Mouse (Mus musculus) lung, postnatal 10 days (tissue): ENCODE measurements around the gene Zfp654.
A peak's percentile ranks its signal among the peaks of the same experiment; 100 is the strongest.
"Not testable (repeated sequence)": the region's sequence is repeated elsewhere in the genome, so short reads cannot be mapped to it uniquely, and the experiment has no call there.

Experiments
- DNase-seq: peaks from one replicate; pipeline ENCODE4 v3.0.0; 2021

Gene Zfp654

DNA sequence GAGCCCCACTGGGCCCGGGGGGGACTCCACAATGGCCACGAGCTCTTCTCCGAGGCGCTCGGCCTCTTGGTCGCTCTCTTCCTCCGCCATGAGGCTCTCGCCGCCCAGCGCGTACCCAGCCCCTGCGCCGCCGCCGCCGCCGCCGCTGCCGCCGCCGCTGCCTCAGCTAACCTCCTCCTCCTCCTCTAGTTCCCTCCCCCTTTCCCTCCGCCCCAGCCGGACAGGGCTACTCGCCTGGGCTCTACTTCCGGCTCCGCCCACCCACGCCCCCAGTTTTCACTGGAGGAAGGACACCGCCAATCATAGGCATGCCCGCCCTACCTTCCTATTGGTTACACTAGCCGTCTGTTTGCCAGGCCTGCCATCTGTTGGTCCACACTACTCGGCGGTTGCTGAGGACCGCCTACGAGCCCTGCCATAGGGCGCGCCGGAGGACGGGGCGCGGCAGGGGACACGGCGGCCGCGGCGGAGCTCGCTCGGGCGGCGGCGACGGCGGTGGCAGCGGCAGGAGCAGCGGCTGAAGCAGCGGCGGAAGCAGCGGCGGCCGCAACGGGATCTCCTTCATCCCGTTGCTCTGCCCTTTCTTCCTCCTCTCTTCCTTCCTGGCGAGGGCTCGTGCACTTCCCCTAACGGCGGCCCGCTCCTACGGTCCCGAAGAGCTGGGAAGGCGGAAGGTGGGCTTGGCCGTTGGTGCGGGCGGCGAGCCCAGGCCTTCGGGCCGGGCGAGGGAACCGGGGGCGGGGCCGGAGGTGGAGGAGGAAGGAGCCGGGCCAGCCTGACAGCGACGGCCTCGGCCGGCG is at the start of gene Zfp654, which contains the start of gene Cggbp1:
Gene Zfp654, minus strand, starts transcription at position 90 of the 800 bp plus-strand sequence.
Gene Cggbp1, plus strand, starts transcription at position 434 of the 800 bp plus-strand sequence.
- peak; percentile 100 for DNase-seq

DNA sequence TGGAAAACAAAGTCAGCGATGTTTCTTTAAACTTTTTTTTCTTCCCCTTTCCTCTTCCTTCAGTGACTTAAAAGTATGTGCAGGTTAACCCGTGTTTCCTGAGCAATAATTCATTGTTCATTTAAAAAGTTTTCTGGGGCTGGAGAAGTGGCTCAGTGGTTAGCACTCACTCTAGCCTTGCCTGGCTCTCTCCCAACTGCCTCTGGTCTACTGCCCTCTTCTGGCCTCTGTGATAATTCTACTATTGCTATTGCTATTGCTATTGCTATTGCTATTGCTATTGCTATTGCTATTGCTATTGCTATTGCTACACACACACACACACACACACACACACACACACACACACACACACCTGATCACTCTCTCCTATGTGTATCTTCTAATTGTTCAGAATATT is 47.6 kb upstream of the Zfp654 start:
- peak; percentile 28 for DNase-seq

DNA sequence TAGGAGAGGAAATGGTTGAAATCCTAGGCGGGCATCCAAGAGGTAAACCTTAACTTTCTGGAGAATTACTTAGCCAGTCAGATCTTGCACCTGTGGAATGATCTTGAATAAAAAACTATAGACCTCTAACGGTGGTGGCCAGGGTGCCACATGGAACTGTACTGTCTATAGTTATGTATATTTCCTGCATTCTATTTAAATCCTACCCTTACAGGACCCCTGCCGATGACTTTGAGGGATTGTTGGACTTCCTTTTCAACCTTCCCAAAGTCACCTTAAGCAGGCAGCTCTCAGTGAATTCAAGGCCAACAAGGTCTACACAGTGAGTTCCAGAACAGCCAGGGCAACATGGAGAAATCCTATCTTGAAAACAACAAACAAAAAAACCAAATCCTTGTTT is 38.0 kb upstream of the Zfp654 start:
- DNase-seq: no peak

DNA sequence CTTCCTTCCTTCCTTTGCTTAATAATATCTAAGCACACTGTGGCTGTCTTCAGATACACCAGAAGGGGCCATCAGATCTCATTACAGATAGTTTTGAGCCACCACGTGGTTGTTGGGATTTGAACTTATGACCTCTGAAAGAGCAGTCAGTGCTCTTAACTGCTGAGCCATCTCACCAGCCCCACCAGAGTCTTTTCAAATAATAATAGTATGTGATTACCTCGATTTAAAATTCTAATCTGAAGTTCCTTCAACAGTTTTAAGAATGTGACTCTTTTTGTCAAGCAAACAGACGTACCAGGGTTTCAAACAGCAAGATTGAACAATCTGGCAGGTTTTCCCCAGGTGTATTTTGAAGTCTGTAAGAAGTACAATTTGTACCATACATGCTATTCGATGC is 34.1 kb upstream of the Zfp654 start:
- DNase-seq: no peak

DNA sequence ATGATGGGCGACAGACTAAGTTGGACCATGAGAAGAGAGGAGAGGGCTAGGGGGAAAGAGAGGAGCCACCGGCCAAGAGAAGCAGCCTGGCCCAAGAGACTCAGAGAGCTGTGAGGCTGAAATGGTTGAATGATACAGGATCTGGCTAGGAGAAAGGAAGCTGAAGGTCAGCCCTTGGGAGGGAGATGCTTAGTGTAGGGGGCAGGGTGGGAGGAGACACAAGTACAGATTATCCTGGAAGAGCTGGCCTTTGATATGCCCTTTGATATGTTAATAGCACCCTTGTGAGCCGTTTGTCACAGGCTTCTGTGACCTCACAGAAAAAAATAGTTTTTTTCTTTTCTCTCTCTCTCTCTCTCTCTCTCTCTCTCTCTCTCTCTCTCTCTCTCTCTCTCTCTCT is 33.7 kb upstream of the Zfp654 start:
- no peak for DNase-seq

DNA sequence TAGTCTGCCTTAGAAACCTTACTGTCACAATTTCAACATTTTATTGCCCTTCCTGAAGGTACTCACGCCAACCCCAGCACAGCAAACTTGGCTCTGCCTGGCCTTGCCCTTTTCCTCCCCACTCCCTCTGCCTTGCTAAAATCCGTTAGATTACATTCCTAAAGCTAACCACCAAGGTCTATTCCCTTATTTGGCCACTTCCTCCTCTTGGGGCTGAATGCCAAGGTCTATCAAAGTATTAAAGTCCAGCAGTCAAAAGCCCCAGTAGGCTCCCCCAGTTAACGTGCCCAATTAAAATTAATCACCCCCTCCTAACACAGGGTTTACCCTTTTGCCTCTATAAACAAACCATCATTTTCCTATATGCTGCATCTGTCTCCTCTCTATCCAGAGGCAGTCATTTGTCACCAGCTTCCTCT is 33.0 kb upstream of the Zfp654 start:
- no peak for DNase-seq

DNA sequence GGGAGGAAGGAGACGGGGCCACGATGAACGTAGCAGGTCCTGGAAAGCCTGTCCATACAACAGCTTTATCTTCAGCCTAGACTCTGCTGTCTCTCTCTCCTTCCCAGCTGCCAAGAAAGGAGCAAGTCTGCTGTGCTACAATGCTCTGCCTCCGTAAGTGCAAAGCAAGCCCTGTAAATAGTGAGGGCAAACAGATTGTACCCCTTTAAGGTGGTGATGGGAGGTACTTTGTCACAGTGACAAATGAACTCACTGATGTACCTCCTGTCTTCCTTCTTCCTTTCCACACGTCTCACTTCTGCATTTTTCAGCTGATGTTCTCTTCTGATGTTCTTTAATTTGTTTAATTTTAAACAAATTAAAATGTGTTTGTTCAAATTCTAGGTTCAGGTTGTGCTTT is 32.4 kb upstream of the Zfp654 start:
- DNase-seq: no peak

DNA sequence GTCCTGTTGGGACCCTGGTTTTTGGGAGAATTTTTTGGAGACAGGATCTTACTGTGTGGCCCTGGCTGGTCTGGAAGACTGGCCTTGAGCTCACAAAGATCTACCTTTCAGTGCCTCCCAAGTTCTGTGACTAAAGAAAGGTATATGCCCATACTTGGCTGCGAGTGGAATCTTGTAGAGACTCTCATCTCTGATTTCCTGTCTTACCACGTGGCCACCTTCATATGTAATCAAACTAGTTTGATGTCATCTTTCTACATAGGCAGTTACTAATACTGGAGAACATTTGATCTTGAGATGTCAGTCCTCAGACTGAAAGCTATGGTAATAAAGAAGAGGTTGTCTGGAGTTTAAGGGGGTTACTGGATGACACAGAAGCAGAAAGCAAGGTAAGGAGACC is 30.0 kb upstream of the Zfp654 start:
- no peak for DNase-seq

DNA sequence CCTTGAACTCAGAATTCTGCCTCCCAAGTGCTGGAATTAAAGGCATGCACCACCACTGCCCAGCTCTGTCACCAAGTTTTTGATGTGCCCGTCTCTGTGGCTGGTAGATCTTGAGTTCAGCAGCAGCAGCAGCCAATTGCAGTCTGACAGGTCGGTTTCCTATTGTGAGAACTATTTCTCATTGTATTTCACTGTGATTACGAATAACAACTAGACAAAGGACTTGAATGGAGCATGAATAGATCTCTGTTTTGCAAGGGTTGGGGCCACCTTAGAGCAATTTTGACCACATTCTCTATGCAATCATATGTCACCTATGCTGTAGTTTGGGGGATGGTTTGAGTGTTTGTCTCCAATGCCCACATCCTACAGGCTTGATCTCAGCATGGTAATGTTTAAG is 29.5 kb upstream of the Zfp654 start:
- no peak for DNase-seq

DNA sequence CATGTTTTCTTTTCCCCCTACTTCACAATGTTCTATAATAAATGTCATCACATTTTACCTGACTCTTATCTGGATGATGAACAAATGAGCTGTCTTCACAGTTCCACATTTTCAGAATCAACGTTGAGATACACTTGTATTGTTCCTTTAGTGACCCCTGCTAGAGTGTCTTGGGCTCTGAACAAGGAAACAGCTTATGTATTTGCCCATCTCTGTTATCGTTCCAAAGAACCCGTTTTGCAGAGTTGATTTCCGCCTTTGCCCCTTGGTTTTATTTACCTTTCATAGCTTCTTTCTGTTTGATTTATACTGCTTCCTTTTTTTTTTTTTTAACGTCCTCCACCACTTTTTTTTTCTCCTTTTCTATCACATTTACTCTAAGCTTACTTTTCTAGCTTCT is 28.3 kb upstream of the Zfp654 start:
- DNase-seq: no peak

DNA sequence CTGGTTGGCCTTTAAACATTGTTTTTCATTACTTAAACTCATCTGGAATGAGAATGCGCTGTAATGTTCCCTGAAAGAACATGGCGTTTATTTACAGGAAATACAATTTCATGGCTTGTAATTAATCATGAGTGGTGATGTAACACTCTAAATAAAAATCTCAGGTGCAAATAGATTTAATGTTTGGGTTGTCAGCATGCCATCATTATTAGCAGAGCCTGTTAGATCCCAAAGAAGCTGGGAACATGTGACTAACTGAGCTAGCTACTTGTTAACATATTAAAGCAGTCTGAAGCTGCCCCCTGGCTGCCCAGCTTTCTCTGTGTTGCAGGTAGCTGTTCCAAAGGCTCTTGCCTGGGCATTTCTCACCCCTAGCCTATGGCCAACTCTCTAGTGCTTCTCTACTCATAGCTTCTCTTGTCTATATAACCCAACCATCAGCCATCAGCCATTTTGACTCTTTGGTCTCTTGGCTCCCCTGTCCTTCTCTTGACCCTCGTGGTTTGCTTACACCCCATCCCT is 27.2 kb upstream of the Zfp654 start:
- no peak for DNase-seq

DNA sequence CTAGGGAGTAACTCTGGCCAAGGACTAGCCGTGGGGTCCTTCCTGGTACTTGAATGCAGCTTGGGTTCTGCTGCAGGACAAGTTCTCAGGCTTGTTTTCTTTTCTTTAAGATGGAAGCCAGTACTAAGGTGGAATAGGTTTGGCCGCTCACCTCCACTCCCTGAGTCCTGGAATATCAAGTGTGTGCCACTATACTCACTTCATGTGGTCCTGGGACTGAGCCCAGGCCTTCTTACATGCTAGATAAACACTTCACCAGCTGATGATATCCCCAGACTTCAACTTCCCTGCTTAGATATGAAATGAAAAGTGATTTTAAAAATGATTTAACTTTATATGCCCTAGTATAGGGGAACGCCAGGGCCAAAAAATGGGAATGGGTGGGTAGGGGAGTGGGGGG is 25.9 kb upstream of the Zfp654 start:
- peak; percentile 18 for DNase-seq

DNA sequence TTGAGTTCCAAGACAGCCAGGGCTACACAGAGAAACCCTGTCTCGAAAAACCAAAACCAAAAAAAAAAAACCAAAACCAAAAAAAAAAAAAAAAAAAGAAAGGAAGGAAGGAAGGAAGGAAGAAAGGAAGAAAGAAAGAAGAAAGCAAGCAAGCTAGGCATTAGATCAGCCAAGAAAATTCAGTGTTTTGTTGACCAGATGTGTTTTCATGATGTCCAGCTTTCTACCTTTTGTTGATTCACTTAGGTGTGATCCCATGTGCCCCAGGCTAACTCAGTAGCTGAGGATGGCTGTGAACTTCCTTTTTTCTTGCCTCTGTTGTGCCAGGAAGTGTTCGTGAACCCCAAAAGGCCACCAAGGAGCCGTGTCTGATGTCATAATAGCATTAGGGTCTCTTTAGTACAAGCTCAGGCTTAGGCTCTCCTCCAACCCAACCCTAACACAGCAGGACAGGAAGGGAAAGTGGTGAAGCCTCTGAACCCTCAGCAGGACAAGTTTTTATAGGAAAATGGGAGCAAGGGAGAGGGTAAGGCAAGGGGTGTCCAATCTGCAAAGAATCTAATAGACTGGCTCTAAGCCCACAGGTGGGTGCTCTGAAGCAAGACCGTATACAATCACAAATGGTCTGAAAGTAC is 25.3 kb upstream of the Zfp654 start:
- DNase-seq: no peak

DNA sequence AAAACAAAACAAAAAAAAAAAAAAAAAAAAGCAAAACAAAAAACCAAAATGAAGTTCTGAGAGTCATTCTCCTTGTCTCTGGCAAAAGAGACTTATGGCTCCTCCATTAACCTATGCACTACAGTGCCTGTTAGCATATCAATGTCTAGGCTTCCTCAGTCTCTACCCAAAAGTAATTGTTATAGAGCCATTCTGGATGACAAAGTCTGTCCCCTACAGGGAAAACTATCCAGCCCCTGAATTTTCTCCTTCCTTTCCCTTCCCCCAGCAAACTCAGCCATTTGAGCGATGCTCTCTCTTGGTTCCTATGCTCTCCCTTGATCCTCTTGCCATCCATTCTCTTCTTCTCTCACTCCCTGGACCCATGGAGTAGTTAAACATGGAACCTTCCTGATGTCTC is 24.4 kb upstream of the Zfp654 start:
- no peak for DNase-seq

DNA sequence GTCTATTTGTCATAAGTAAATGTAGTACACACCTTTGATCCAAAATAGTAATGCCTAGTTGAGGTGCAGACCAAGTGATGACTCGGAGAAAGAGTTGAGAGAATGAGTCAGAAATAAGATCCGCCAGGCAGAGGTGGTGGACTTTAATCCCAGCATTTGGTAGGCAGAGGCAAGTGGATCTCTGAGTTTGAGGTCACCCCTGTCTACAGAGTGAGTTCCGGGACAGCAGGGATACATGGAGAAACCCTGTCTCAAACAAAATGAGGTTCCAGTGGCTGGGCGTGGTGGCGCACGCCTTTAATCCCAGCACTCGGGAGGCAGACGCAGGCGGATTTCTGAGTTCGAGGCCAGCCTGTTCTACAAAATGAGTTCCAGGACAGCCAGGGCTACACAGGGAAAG is 23.9 kb upstream of the Zfp654 start:
- no peak for DNase-seq

DNA sequence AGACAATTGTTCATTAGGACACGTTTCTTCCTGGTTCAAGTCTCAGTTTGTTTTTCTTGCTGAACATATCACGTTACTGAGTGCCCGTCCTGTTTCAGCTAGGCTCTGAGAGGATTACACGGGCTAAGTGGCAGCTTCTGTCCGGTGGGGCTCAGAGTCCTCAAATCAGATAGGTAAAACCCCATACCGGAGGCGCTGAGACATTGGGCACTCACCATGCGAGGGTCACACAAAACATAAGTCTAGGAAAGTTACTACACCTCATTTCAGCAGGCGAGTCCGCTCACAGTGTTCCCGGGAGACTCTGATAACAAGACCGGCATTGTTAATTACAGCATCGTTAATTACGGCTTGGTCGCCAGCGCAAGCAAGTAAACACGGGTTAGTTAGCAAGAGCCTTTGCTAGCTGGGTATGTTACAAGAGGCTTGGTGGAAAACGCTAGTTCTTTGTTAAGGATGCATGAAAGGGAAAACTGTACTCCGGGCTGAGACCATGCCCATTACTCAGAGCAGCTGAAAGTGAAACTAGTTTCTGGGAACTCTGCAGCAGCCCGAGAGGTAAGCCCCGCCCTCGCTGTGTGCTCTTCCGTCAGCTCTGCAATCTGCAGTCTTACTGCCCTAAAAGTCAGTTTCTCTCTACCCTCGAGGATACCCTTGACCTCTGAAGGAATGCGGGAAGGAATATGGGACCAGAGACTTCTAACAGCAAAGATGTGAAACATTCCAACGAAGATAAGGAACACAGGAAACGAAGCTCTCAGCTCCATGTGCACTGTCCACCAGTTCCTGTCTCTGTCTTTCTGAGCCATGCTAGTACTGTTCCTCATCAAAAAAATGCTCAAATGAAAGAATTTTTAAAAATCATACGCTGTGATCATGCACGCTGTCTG is 22.2 kb upstream of the Zfp654 start:
- peak; percentile 80 for DNase-seq

DNA sequence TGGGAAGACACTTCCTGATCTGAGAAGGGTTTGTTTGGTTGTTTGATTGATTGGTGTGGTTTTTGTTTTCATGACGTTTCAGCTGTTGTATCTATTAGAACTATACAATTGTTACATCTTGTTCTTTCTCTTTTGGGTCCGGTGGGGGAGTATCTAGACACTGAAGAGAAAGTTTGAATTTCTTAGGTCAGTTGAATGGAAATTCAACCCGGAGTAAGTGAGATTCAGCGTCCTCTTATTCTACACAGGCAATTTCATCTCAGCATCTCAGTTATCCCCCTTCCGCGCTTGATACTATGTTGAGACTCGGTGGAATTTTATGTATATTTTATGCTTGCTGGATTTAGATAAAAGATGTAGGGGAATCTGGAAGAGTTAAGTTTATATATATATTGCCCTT is 21.4 kb upstream of the Zfp654 start:
- no peak for DNase-seq

DNA sequence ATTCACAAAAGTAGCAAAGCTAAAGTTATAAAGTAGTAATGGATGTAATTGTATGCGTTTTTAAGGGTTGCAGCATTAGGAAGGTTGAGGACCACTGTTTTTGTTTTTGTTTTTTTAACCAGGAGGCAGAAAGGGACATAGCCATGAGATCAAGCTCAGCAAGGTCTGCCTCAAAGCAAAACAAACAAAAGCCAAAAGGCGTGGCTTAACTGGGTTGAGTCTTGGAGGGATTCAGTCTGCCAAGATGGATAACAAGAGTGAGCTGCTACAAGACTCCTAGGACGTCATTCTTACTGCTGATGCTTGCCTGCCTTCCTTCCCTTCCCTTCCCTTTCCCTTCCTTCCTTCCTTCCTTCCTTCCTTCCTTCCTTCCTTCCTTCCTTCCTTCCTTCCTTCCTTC is 20.8 kb upstream of the Zfp654 start:
- DNase-seq: peak; percentile 65

DNA sequence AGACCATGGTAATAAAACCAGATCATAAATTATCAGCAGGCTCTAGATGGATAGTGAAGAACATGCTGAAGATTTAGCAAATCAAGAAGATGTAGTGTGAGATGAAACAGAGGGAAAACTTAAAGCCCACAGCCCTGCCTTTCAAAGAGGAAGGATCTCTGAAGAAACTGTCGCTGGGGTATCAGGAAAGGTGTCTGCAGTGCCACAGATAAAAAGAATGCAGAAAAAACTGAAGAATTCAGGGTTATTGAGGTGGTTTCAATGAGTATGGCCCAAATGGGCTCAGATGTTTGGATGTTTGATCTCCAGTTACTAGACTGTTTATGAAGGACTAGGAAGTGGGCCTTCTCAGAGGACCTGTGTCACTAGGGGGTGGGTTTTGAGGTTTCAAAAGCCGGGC is 18.2 kb upstream of the Zfp654 start:
- DNase-seq: no peak

DNA sequence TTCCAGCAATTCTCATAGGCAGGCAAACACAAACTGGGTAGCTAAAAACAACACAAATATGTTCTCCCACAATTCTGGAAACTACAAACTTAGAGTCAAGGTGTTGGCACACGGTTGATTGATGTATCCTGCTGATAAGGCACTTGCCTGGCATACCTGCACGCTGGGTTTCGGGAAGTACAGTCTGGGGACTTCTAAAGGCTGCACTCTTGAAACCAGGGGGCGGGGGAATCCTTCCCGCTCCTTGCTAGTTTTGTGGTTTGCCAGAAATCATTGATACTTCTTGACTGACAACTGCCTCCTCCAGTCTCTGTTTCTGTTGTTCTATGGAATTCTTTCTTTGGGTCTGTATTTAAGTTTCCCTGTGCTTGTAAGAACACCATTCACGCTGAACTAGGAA is 17.2 kb upstream of the Zfp654 start:
- DNase-seq: no peak

DNA sequence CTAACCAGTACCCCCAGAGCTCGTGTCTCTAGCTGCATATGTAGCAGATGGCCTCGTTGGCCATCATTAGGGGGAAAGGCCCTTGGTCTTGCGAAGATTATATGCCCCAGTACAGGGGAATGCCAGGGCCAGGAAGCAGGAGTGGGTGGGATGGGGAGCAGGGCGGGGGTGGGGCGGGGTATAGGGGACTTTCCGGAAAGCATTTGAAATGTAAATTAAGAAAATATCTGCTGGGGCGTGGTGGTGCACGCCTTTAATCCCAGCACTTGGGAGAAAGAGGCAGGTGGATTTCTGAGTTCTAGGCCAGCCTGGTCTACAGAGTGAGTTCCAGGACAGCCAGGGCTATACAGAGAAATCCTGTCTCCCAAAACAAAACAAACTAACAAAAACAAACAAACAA is 14.4 kb upstream of the Zfp654 start:
- not testable (repeated sequence) for DNase-seq

DNA sequence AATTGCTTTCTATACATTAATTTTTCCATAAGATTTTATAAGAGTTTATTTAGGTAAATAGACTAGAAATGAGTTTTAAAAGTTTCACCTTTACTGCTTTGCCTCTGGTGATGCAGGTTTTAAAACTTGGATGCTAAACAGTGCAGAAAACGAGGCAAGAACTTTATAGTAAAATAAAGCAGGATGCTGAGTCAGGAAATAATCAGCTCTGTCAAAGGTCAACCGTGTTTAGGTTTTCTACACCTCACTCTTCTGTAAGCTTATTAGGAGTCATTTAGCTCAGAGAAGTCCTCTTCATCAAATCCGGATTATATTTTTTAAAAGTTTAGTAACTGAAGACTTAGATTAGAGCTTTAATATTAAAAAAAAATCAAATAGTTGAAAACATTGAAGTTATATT is 5.5 kb upstream of the Zfp654 start:
- no peak for DNase-seq

DNA sequence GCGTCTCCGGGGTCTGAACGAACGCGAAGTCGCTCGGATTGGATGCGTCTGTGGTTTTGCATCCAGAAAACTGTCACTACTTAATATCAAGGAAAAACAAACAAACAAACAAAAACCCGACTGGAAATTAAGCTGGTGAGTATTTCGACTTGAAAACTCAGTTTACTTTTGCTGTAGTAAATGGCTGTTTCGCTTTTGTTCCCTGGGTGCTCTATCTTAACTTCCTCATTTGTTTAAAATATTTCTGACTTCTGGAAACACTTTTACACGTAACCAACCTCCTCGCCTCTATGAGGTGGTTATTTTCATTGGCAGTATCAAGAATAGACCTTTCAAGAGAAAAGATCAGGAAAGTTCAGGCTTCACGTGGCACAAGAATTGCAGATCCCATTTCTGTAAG is 1.4 kb upstream of the Zfp654 start:
- no peak for DNase-seq
